Mouse (Mus musculus) intestine, embryonic 15.5 days (tissue): ENCODE results near the gene Ambra1. TPM values are rescaled to one million over a fixed set of nuclear protein-coding genes. Genes with fewer than 3 reads are reported as not detected.

Source experiments
- ATAC-seq: fragments of 200-750 bp; cut with Nextera tagmentation; 2 replicates; pipeline ENCODE4 v1.8.0; 2017; ENCODE audit warnings: moderate TSS enrichment, moderate library complexity
- H3K27ac ChIP-seq: fragments of 300-500 bp; sonication (generic); 2 replicates; pipeline ENCODE4 v1.5.1; 2015; ENCODE audit warnings: mild to moderate bottlenecking, inconsistent platforms
- H3K27me3 ChIP-seq: fragments of 300-500 bp; sonication (generic); replicated peaks from 2 replicates; pipeline ENCODE4 v1.6.1; 2015; ENCODE audit warnings: inconsistent platforms
- H3K36me3 ChIP-seq: fragments of 300-500 bp; sonication (generic); 2 replicates; pipeline ENCODE4 v1.6.1; 2015; ENCODE audit warnings: inconsistent platforms
- H3K4me1 ChIP-seq: fragments of 300-500 bp; sonication (generic); replicated peaks from 2 replicates; pipeline ENCODE4 v1.6.1; 2015; ENCODE audit warnings: inconsistent platforms
- H3K4me2 ChIP-seq: fragments of 300-500 bp; sonication (generic); replicated peaks from 2 replicates; pipeline ENCODE4 v1.6.1; 2015; ENCODE audit warnings: mild to moderate bottlenecking, inconsistent platforms
- H3K4me3 ChIP-seq: fragments of 300-500 bp; sonication (generic); replicated peaks from 2 replicates; pipeline ENCODE4 v1.5.1; 2015; ENCODE audit warnings: inconsistent platforms
- H3K9ac ChIP-seq: fragments of 300-500 bp; sonication (generic); 2 replicates; pipeline ENCODE4 v1.6.1; 2015; ENCODE audit warnings: inconsistent platforms
- H3K9me3 ChIP-seq: fragments of 300-500 bp; sonication (generic); 2 replicates; pipeline ENCODE4 v1.6.1; 2016; ENCODE audit warnings: inconsistent platforms
- WGBS: fragments of 180-500 bp; shearing (Covaris S2); methylation state at CpG from one replicate; pipeline ENCODE4 v1.1.7; 2015; 5-methylcytosine and 5-hydroxymethylcytosine counted together
- polyA plus RNA-seq: library from polyadenylated mRNA; unstranded; fragments of >200 nt; fragmentation: Nextera tagmentation; extraction: Ambion mirVana; gene quantifications from 2 replicates; pipeline ENCODE4 v1.2.1, GENCODE M21; 2015

Gene Ambra1
- polyA plus RNA-seq, 1 experiment from 2014 or later: 12.5 TPM

DNA sequence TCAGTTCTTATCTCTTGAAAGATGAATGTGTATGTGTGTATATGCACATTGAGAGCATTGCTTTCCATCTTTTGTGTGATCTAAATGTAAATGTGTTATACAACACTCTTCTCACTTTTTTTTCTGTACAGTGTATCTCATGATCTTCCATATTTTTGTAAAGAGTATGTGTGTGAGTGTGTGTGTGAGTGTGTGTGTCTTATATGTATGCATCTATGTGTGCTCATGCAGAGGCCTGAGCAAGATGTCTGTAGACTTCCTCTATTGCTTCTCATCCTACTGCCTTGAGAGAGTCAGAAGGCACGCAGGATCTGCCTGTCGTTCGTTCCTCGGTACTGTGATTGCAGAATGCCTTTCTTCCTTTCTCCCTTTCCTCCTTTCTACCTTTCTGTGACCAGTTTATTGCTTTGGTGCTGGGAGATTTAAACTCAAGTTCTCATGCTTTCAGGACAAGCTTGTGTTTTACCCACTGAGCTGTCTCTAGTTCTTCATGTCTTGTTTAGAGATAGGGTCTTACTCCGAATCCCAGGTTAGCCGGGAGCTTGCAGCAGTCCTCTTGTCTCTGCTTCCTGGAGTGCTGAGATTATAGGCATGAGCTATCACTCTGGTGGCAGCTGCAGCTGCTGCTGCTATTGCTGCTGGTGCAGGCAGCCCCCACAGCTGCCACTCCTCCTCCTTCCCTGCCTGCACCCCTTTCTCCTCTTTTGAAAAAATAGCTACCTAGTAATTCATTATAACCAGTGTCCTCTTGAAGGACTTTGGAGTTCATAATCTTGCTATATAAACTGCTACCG, 148.7 kb downstream of the Ambra1 start:
- Histone ChIP-seq H3K4me2 (no peak overlapping the region), H3K27me3 (no peaks in the 10 kb centered on the region), H3K9me3 (no peaks in the 10 kb centered on the region), H3K27ac (no peak overlapping the region), H3K4me1 (0 out of 2 replicates have a peak, but pooled peaks cover 4% of the 10 kb centered on the region), H3K4me3 (no peak overlapping the region), H3K9ac (no peak overlapping the region), H3K36me3 (no peaks in the 10 kb centered on the region)
- 46% methylated on average over 7 of the region's 7 CpGs for WGBS
- no peak for ATAC-seq

DNA sequence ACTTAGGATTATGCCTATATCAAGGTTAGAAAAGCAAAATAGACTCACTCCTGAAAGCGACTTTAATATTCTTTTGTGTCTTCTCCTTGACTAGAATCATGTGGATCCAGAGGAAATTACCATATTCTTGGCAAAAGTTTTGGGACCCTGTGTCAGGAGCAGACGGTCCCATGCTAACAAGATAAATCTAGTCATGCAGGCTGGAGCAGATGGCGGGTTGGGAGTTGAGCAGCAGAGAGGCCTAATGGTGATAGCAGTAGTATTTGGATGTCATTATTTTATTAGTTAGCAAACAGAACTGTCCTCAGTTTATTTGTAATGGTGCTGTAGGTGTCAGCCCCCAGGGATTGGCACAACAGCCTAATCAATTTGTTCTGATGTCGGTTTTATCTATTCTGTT, 154.0 kb downstream of the Ambra1 start:
- Histone ChIP-seq H3K27ac (no peak overlapping the region), H3K9ac (no peak overlapping the region), H3K4me2 (no peak overlapping the region), H3K27me3 (no peaks in the 10 kb centered on the region), H3K4me3 (no peak overlapping the region), H3K36me3 (peaks cover 8% of the 10 kb centered on the region; the same call in 1 of the 2 replicates), H3K4me1 (0 out of 2 replicates have a peak, but pooled peaks cover under 1% of the 10 kb centered on the region), H3K9me3 (no peaks in the 10 kb centered on the region)
- ATAC-seq: no peak
- WGBS: 71% methylated on average over 4 of the region's 4 CpGs

DNA sequence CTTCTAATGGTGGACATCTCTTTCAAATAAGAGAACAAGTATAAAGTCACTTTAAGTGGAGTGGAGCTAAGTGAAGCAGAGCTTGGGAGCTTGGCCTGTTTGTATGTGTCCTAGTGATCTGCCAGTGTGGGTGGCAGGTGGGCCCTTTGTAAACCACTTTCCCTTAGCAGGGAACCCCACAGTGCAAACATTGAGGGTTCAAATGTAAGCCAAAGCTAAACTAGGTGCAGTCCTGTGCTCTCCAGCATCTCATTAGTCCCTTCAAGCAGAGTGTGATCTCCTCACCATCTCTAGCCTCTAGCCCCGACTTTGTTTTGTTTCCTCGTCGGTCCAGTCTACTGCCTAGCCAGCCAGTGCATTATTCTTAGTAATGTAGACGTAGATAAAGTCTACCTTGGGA, 154.7 kb downstream of the Ambra1 start:
- Histone ChIP-seq H3K4me3 (no peak overlapping the region), H3K9me3 (no peaks in the 10 kb centered on the region), H3K4me1 (no peaks in the 10 kb centered on the region), H3K9ac (no peak overlapping the region), H3K27ac (no peak overlapping the region), H3K4me2 (no peak overlapping the region), H3K36me3 (peaks cover 8% of the 10 kb centered on the region; the same call in 1 of the 2 replicates), H3K27me3 (no peaks in the 10 kb centered on the region)
- no peak for ATAC-seq
- WGBS: 83% methylated on average over 4 of the region's 4 CpGs

GRCm38 (mm10) chr2:91894716-91895115, 164.8 kb downstream of the Ambra1 start:
- Histone ChIP-seq H3K36me3 (no peaks in the 10 kb centered on the region), H3K4me3 (no peak overlapping the region), H3K4me2 (no peak overlapping the region), H3K27me3 (no peaks in the 10 kb centered on the region), H3K27ac (no peak overlapping the region), H3K9ac (no peak overlapping the region), H3K4me1 (no peaks in the 10 kb centered on the region), H3K9me3 (no peaks in the 10 kb centered on the region)
- 86% methylated on average over 3 of the region's 3 CpGs for WGBS
- no peak for ATAC-seq

DNA sequence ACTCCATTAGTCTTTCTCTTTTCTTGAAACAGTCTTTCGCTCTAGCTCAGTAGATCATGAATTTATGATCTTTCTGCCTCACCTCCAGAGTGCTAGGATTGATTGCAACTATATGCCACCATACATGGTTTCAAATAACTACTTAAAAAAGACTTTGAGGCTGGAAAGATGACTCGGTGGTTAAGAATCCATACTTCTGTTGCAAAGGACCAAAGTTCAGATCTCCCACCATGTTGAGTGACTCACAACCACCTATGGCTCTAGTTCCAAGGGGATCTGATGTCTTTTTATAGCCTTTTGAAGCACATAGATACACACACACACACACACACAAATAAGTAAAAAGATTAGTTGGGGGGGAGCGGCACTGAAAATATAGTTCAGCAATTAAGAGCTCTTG, 165.5 kb downstream of the Ambra1 start:
- no peak for ATAC-seq
- H3K4me2 ChIP-seq: no peak overlapping the region

GRCm38 (mm10) chr2:91897968-91898367, 168.0 kb downstream of the Ambra1 start:
- no peak overlapping the region for H3K4me2 ChIP-seq
- no peaks in the 10 kb centered on the region for H3K36me3 ChIP-seq
- 0 out of 2 replicates have a peak, but pooled peaks have one; percentile 36 for ATAC-seq
- no peak overlapping the region for H3K9ac ChIP-seq
- no peak overlapping the region for H3K4me3 ChIP-seq
- H3K27me3 ChIP-seq: no peaks in the 10 kb centered on the region
- H3K4me1 ChIP-seq: no peaks in the 10 kb centered on the region
- no peak overlapping the region for H3K27ac ChIP-seq
- no peaks in the 10 kb centered on the region for H3K9me3 ChIP-seq

More for the DNA sequence above, 165.5 kb downstream of the Ambra1 start:
- no peaks in the 10 kb centered on the region for H3K36me3 ChIP-seq
- no peaks in the 10 kb centered on the region for H3K27me3 ChIP-seq
- H3K4me1 ChIP-seq: no peaks in the 10 kb centered on the region
- H3K9me3 ChIP-seq: no peaks in the 10 kb centered on the region
- 82% methylated on average over 3 of the region's 3 CpGs for WGBS
- H3K9ac ChIP-seq: no peak overlapping the region
- H3K27ac ChIP-seq: no peak overlapping the region
- H3K4me3 ChIP-seq: no peak overlapping the region

- Histone ChIP-seq H3K4me1 (no peaks in the 10 kb centered on the region), H3K27me3 (no peaks in the 10 kb centered on the region), H3K4me3 (no peak overlapping the region), H3K9ac (no peak overlapping the region), H3K4me2 (no peak overlapping the region), H3K36me3 (no peaks in the 10 kb centered on the region), H3K27ac (no peak overlapping the region), H3K9me3 (no peaks in the 10 kb centered on the region)
- ATAC-seq: no peak
- WGBS: 89% methylated on average over 3 of the region's 3 CpGs
These were observed 169.2 kb downstream of the Ambra1 start for GRCm38 (mm10) chr2:91899141-91899540.

DNA sequence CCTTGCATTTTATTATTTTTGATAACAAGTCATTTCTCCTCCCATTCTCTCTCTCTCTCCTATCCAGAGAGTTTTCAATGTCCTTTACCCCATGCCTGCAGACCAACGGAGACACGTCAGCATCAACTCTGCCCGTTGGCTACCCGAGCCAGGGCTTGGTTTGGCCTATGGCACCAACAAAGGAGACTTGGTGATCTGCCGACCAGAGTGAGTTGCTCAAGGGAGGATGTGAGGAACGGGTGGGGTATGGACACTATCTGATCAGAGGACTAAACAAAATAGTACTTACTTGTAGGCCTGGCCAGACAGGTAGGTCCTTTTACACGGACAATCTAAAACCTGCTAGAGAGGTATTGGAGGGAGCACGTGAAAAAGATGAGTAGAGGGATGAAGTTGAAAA, 170.5 kb downstream of the Ambra1 start:
- Histone ChIP-seq H3K36me3 (no peaks in the 10 kb centered on the region), H3K9ac (no peak overlapping the region), H3K9me3 (no peaks in the 10 kb centered on the region), H3K27ac (no peak overlapping the region), H3K4me1 (no peaks in the 10 kb centered on the region), H3K4me2 (no peak overlapping the region), H3K27me3 (no peaks in the 10 kb centered on the region), H3K4me3 (no peak overlapping the region)
- WGBS: 92% methylated on average over 8 of the region's 8 CpGs
- ATAC-seq: no peak

DNA sequence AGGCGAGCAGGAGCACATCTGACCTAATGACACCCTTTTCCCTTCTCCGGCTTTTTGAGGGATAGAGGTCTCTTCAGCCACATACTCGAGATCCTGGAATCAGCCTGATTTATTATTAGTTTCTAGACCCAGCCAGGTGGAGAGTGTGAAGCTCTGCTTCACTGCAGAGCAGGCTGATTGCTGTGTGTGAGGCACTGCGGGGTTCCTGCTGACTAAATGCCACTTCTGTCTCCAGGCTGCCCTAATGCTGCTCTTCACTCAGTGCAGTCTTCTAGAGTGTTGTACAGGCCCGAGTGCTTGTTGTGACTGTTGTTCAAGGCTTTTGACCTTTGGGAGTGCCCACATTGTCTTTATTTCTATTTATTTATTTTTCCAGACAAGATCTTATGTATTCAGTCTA, 172.4 kb downstream of the Ambra1 start:
- Histone ChIP-seq H3K4me3 (no peak overlapping the region), H3K36me3 (0 out of 2 replicates have a peak, but pooled peaks cover 6% of the 10 kb centered on the region), H3K9me3 (no peaks in the 10 kb centered on the region), H3K27ac (no peak overlapping the region), H3K9ac (no peak overlapping the region), H3K4me1 (no peaks in the 10 kb centered on the region), H3K4me2 (no peak overlapping the region), H3K27me3 (no peaks in the 10 kb centered on the region)
- ATAC-seq: no peak
- 74% methylated on average over 5 of the region's 5 CpGs for WGBS

- Histone ChIP-seq H3K4me1 (no peaks in the 10 kb centered on the region), H3K27me3 (no peaks in the 10 kb centered on the region), H3K36me3 (0 out of 2 replicates have a peak, but pooled peaks cover 6% of the 10 kb centered on the region), H3K27ac (no peak overlapping the region), H3K9me3 (no peaks in the 10 kb centered on the region), H3K4me2 (no peak overlapping the region), H3K9ac (no peak overlapping the region), H3K4me3 (no peak overlapping the region)
- no peak for ATAC-seq
- WGBS: 85% methylated on average over 3 of the region's 3 CpGs
These were observed 173.4 kb downstream of the Ambra1 start for GRCm38 (mm10) chr2:91903171-91903925.

DNA sequence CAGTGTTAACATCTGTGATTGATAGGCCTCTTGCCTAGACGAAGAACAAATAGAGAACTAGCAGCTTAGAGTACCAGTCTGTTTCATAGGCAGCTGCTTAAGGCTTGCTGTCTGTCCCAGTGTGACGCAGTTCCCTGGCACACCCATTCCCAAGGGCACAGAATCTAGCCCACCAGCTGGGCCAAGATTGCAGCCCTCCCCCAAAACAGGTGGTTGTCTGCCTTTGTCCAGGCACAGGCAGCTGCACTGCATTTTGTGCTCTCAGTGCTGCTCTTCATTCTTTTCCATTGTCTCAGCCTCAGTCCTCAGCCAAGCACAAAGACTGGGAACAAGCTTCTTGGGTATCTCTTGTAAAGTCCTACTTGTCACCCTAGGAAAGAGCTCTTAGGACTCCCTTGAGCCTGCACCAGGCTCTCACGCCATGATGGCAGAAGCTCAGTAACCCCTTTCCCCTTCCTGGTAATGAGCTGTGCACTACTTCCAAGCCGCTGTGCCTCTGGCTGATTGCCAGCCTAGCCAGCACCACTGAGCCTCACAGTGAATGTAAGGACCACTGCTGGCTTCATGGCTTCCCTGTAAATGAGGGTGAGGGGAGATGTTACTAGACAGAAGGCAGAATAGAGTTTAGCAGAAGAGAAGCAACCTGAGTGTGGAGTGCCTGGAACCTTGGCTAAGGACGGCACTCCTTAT, 174.8 kb downstream of the Ambra1 start:
- no peaks in the 10 kb centered on the region for H3K4me1 ChIP-seq
- no peaks in the 10 kb centered on the region for H3K9me3 ChIP-seq
- H3K4me2 ChIP-seq: no peak overlapping the region
- H3K9ac ChIP-seq: no peak overlapping the region
- no peak overlapping the region for H3K27ac ChIP-seq
- H3K36me3 ChIP-seq: peaks cover 6% of the 10 kb centered on the region; the same call in 1 of the 2 replicates
- H3K27me3 ChIP-seq: no peaks in the 10 kb centered on the region
- WGBS: 82% methylated on average over 5 of the region's 5 CpGs
- no peak overlapping the region for H3K4me3 ChIP-seq
- no peak for ATAC-seq

GRCm38 (mm10) chr2:91906141-91906540, 176.2 kb downstream of the Ambra1 start:
- H3K9ac ChIP-seq: no peak overlapping the region
- H3K4me1 ChIP-seq: no peaks in the 10 kb centered on the region
- WGBS: 91% methylated on average over 2 of the region's 2 CpGs
- no peak overlapping the region for H3K27ac ChIP-seq
- H3K4me3 ChIP-seq: no peak overlapping the region
- no peak overlapping the region for H3K4me2 ChIP-seq
- no peak for ATAC-seq
- H3K9me3 ChIP-seq: no peaks in the 10 kb centered on the region
- H3K36me3 ChIP-seq: peaks cover 10% of the 10 kb centered on the region; the same call in 1 of the 2 replicates
- no peaks in the 10 kb centered on the region for H3K27me3 ChIP-seq
